Mouse (Mus musculus) ovary, adult 10 weeks (tissue): ENCODE results near the gene Terb2. TPM values are rescaled to one million over a fixed set of nuclear protein-coding genes. Genes with fewer than 3 reads are reported as not detected.

Experiments
- polyA plus RNA-seq: library from polyadenylated mRNA; stranded (reverse); fragments of 350-450 nt; fragmentation: Illumina TruSeq; extraction: RNeasy Lipid Tissue Mini Kit (QIAGEN cat#74804); gene quantifications from one replicate; pipeline ENCODE4 v1.2.3, GENCODE M21; 2014

Terb2 gene
- polyA plus RNA-seq: not detected

DNA sequence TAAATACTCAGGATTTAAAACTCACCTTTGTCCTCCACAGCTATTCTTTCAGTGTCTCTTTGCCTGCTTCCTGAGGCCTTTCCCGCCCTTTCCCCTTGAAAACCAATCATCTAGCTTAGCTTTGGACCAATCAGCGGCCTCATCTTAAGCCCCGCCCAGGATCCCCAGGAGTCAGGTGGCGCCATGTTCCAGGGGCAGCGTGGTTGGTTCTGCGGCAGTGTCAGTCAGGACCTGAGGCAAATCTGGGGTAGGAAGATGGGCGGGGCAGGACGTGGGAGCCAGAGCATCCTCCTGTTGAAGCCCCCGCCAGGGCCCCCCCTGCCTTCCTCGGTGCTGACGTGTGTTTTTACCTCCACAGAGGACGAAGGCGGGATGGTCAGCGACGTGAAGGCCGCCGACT lies at the start of gene Terb2, which contains the start of gene Patl2:
Gene Terb2 (plus strand): TSS at position 167 of the 400 bp plus-strand sequence.
Gene Patl2 (minus strand): TSS at position 84 of the 400 bp plus-strand sequence.

DNA sequence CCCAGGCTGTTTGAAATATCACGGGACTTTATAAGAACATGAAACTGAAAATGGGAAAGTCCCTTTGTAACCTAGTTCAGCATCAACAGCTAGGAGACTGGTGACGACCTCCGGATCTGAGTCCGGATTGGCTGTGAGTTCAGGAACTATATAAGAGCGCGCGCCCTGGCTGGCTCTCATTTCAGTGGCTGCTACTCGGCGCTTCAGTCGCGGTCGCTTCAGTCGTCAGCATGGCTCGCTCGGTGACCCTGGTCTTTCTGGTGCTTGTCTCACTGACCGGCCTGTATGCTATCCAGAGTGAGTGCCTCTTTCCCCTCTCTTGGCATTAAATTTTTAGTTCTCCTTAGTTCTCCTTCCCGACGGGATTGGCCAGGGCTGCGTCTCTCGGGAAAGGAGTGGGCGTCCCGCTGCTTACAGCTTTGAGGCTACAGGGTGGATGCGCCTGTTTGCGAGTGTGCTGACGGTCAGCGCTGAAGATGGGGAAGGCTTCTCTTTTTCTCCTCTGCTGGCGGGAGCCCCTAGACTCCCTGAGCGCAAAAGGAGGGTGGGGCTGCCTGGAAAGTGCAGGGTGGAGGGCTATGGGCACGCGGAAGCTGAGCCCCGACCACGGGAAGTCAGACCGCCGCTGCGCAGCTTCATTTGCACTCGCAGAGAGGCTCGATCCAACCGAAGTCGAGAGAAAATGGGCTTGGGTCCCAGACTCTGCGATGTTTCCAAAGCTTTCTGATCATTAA lies 38.4 kb upstream of the Terb2 start, which contains the start of gene B2m:
Gene B2m (plus strand): TSS at position 179 of the 734 bp plus-strand sequence.

DNA sequence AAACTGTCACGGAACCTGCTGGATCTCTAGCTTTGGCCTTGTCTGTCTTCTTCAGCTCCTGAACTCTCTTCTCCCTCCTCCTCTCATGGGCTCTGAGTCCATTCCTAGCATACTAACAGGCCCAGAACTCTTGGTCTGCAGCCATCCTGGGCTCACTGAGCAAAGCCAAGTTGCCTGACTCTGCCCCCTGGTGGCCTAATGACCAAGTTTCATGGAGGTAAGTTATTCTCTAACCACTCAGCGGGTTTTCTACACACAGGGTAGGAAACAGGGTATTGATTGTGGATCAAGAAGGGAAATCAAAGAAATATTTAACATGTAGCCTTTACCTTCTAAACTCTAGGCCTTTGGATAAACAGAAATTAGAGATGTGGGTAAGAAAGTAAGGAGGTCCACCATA lies 25.4 kb upstream of the Terb2 start, which contains the start of gene Trim69:
Gene Trim69 (plus strand): TSS at position 21 of the 400 bp plus-strand sequence.

DNA sequence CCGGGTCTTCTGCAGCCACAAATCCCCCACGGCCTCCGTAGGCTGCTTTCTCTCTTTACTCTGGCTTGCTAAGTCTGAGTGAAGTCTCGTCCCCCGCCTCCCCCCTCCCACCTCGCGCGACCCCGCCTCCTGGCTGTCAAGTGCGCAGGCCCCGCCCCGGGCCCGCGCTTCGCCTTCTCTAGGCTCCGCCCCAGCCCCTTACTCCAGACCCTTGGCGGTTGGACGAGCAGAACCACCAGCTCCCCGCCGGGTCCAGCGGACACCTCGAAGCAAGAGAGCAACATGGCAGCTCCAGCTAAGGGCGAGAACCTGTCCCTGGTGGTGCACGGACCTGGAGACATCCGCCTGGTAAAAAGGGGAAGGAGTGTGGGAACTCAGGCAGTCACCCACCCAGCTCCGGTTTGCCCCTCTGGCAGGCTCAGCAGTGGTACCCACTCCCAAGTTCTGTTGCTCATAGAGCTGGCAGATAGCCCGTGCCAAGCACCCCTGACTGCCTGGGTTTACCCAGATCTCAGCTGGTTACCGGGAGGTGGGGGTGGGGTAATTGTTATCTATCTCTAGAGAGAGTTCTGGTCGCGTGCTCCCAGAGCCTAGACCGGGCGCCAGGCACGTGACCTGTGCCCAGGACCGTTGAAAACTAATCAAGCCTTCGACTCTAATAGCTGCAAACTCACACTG lies 48.7 kb downstream of the Terb2 start, which contains the start of gene Sord:
Gene Sord (plus strand): TSS at position 139 of the 678 bp plus-strand sequence.

Other genes with a start within 250 kb of the Terb2 start
- 137 TPM for gene Ctdspl2, start 230.3 kb upstream of the Terb2 start, polyA plus RNA-seq
- gene Mageb3, start 230.2 kb upstream of the Terb2 start, polyA plus RNA-seq: not detected
- 114 TPM for gene Eif3j1, start 157.7 kb upstream of the Terb2 start, polyA plus RNA-seq
- 10.4 TPM for gene Spg11, start 67.9 kb upstream of the Terb2 start, polyA plus RNA-seq
- gene B2m, start 38.6 kb upstream of the Terb2 start, polyA plus RNA-seq: 2,807 TPM
- gene Trim69, start 25.6 kb upstream of the Terb2 start, polyA plus RNA-seq: not detected
- 1.0 TPM for gene Patl2, start 83 bp upstream of the Terb2 start, polyA plus RNA-seq
- 21.6 TPM for gene Sord, start 48.5 kb downstream of the Terb2 start, polyA plus RNA-seq
- gene Duox2, start 112.2 kb downstream of the Terb2 start, polyA plus RNA-seq: 0.20 TPM
- gene Duoxa2, start 112.6 kb downstream of the Terb2 start, polyA plus RNA-seq: not detected
- gene Duoxa1, start 127.5 kb downstream of the Terb2 start, polyA plus RNA-seq: not detected
- not detected for gene Duox1, start 129.4 kb downstream of the Terb2 start, polyA plus RNA-seq
- gene Shf, start 182.9 kb downstream of the Terb2 start, polyA plus RNA-seq: not detected
- gene Slc28a2, start 240.2 kb downstream of the Terb2 start, polyA plus RNA-seq: 0.51 TPM